Mouse (Mus musculus): ENCODE measurements at regions not wholly inside any gene's neighbourhood (a gene's known extent, or its start where the extent isn't known, plus 50 kb on each side); places are given as distances from the start of the nearest gene placed in this dataset.
"Not testable (repeated sequence)": the region's sequence is repeated elsewhere in the genome, so short reads cannot be mapped to it uniquely, and the experiment has no call there.

DNA sequence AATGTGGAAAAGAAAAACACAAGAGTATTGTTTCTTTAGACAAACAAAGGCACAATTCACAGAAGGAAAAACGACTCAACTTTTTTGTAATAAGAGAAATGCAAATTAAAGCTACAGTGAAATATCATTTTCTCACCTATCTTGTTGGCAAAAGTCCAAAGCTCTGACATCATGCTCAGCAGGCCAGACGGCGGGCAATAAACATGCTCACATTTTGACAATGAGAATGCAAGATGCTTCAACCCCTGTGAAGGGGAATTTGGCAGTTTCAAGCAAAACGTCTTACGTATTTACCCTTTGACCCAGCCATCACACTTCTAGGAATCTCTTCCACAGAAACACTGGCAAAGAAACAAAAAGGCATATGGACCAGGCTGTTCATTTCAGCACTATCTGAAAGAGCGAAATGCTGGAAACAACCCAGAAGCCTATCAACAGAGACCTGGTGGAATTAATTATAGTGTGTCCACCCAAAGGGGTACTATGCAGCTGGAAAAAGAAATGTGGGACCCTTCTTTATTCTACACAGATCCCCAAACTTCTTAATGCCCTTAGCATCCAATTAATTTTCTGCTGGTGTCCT lies 203.4 kb upstream of the 2610301B20Rik start:
- TF ChIP-seq CTCF (IDR thresholded peaks at IDR 0.05; ENCODE audit: low read depth) = no peak
- Histone ChIP-seq H3K9ac (ENCODE audit: low read depth, low read length) (no peak overlapping the region), H3K36me3 (ENCODE audit: insufficient read depth, low read length) (no peaks in the 10 kb centered on the region), H3K4me3 (replicated peaks; ENCODE audit: low read depth, low read length) (no peak overlapping the region), H3K27me3 (ENCODE audit: insufficient read depth, low read length) (no peaks in the 10 kb centered on the region), H3K4me2 (ENCODE audit: low read length) (no peak overlapping the region), H3K9me3 (replicated peaks; ENCODE audit: low read length) (no peaks in the 10 kb centered on the region), H3K4me1 (replicated peaks; ENCODE audit: insufficient read depth, low read length) (no peaks in the 10 kb centered on the region), H3K27ac (no peak overlapping the region)
- no peak for DNase-seq (ENCODE audit: low spot score)
- ATAC-seq (replicated peaks; ENCODE audit: low FRiP score, low read depth) = no peak
- 54% methylated on average over 6 of the region's 6 CpGs for WGBS

DNA sequence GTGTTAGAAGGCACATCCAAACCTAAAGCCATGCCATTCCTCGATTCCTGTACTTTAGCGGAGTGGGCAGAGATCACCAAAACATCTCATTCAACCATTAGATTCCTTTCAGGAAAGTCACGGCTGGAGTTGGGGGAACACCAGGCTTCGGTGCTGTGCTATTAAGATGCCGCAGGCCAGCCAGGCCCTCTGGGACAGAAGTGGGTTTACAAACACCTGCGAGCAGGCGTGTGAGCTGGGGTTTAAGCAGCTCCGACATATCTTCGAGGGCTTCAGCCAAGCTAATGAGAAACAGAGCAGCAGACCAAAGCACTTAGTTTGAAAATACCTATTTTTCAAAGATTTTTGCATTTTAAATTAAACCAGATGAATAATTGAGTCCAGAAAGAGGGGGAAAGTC lies 183.2 kb upstream of the 2610301B20Rik start:
- no peak overlapping the region for H3K9ac ChIP-seq (ENCODE audit: low read depth, low read length)

DNA sequence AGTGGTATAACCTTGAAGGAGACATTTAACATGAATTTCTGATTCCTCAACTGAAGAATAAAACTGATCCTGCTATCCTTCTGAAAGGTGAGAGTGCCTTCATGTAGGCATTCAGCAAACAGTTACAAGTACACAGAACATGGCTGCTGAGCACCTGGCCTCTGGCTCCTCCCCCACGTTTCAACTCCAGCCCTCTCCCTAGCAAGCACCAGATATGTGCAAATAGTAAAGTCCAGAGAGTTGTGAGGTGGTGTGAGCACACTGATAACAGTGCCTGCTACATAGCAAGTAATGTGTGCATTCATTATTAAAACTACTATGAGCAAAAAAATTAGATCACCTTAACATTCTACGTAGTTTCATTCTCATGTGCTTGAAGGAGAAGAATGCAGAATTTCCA lies 181.4 kb upstream of the 2610301B20Rik start:
- DNase-seq (ENCODE audit: low spot score) (no peak), ATAC-seq (replicated peaks; ENCODE audit: low FRiP score, low read depth) (no peak)
- no peak overlapping the region for H3K9ac ChIP-seq (ENCODE audit: low read depth, low read length)
- H3K4me3 ChIP-seq (replicated peaks; ENCODE audit: low read depth, low read length) = no peak overlapping the region
- TF ChIP-seq CTCF (IDR thresholded peaks at IDR 0.05; ENCODE audit: low read depth) = no peak
- H3K4me1 ChIP-seq (replicated peaks; ENCODE audit: insufficient read depth, low read length) = no peaks in the 10 kb centered on the region
- WGBS = 84% methylated on average over 2 of the region's 2 CpGs
- H3K36me3 ChIP-seq (ENCODE audit: insufficient read depth, low read length) = no peaks in the 10 kb centered on the region
- H3K27me3 ChIP-seq (ENCODE audit: insufficient read depth, low read length) = no peaks in the 10 kb centered on the region
- H3K9me3 ChIP-seq (replicated peaks; ENCODE audit: low read length) = no peaks in the 10 kb centered on the region
- H3K4me2 ChIP-seq (ENCODE audit: low read length) = no peak overlapping the region
- H3K27ac ChIP-seq = no peak overlapping the region

More for the DNA sequence above, 183.2 kb upstream of the 2610301B20Rik start:
- H3K27me3 ChIP-seq (ENCODE audit: insufficient read depth, low read length) = no peaks in the 10 kb centered on the region
- ATAC-seq (replicated peaks; ENCODE audit: low FRiP score, low read depth) (no peak), DNase-seq (ENCODE audit: low spot score) (no peak)
- H3K36me3 ChIP-seq (ENCODE audit: insufficient read depth, low read length) = no peaks in the 10 kb centered on the region
- no peak overlapping the region for H3K4me2 ChIP-seq (ENCODE audit: low read length)
- no peak for TF ChIP-seq CTCF (IDR thresholded peaks at IDR 0.05; ENCODE audit: low read depth)
- H3K9me3 ChIP-seq (replicated peaks; ENCODE audit: low read length) = no peaks in the 10 kb centered on the region
- no peak overlapping the region for H3K4me3 ChIP-seq (replicated peaks; ENCODE audit: low read depth, low read length)
- no peaks in the 10 kb centered on the region for H3K4me1 ChIP-seq (replicated peaks; ENCODE audit: insufficient read depth, low read length)
- no peak overlapping the region for H3K27ac ChIP-seq
- 79% methylated on average over 9 of the region's 9 CpGs for WGBS

DNA sequence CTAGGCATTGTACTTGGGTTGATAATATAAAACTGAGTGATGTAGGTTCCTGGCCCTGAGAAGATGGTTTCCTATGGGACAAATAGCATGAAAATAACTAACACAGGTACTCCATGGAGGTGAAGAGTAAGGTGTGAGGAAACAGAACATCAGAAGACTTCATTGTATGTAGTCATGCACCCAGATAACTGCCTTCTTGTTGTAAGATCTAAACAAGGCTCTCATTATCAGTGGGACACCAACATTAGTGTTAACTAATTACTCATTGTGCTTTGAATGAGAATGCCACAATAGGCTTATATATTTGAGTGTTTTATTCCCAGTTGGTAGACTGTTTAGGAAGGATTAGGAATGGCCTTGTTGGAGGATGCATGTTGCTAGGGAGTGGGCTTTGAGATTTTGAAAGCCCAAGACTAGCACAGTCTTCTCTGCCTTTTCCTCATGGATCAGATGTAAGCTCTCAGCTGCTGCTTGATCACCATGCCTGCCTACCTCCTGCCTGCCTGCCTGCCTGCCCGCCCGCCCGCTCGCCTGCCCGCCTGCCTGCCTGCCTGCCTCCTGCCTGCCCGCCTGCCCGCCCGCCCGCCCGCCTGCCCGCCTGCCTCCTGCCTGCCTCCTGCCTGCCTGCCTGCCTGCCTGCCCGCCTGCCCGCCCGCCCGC lies 180.7 kb upstream of the 2610301B20Rik start:
- Histone ChIP-seq H3K9me3 (replicated peaks; ENCODE audit: low read length) (no peaks in the 10 kb centered on the region), H3K4me1 (replicated peaks; ENCODE audit: insufficient read depth, low read length) (no peaks in the 10 kb centered on the region), H3K4me2 (ENCODE audit: low read length) (no peak overlapping the region), H3K4me3 (replicated peaks; ENCODE audit: low read depth, low read length) (no peak overlapping the region), H3K27me3 (ENCODE audit: insufficient read depth, low read length) (no peaks in the 10 kb centered on the region), H3K9ac (ENCODE audit: low read depth, low read length) (no peak overlapping the region), H3K27ac (no peak overlapping the region), H3K36me3 (ENCODE audit: insufficient read depth, low read length) (no peaks in the 10 kb centered on the region)
- no peak for TF ChIP-seq CTCF (IDR thresholded peaks at IDR 0.05; ENCODE audit: low read depth)
- WGBS = 39% methylated on average over 9 of the region's 15 CpGs
- ATAC-seq (replicated peaks; ENCODE audit: low FRiP score, low read depth) (no peak), DNase-seq (ENCODE audit: low spot score) (no peak)

DNA sequence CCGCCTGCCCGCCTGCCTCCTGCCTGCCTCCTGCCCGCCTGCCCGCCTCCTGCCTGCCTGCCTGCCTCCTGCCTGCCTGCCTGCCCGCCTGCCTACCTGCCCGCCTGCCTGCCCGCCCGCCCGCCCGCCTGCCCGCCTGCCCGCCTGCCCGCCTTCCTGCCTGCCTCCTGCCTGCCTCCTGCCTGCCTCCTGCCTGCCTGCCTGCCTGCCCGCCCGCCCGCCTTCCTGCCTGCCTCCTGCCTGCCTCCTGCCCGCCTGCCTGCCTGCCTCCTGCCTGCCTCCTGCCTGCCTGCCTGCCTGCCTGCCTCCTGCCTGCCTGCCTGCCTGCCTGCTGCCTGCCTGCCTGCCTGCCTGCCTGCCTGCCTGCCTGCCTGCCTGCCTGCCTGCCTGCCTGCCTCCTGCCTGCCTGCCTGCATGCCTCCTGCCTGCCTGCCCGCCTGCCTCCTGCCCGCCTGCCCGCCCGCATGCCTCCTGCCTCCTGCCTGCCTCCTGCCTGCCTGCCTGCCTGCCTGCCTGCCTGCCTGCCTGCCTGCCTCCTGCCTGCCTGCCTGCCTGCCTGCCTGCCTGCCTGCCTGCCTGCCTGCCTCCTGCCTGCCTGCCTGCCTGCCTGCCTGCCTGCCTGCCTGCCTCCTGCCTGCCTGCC lies 180.1 kb upstream of the 2610301B20Rik start:
- not testable (repeated sequence) for H3K9me3 ChIP-seq (replicated peaks; ENCODE audit: low read length); ATAC-seq (replicated peaks; ENCODE audit: low FRiP score, low read depth); H3K36me3 ChIP-seq (ENCODE audit: insufficient read depth, low read length); H3K4me1 ChIP-seq (replicated peaks; ENCODE audit: insufficient read depth, low read length); H3K9ac ChIP-seq (ENCODE audit: low read depth, low read length); H3K27me3 ChIP-seq (ENCODE audit: insufficient read depth, low read length); H3K27ac ChIP-seq; DNase-seq (ENCODE audit: low spot score); H3K4me2 ChIP-seq (ENCODE audit: low read length); H3K4me3 ChIP-seq (replicated peaks; ENCODE audit: low read depth, low read length)
- 56% methylated on average over 7 of the region's 21 CpGs for WGBS

DNA sequence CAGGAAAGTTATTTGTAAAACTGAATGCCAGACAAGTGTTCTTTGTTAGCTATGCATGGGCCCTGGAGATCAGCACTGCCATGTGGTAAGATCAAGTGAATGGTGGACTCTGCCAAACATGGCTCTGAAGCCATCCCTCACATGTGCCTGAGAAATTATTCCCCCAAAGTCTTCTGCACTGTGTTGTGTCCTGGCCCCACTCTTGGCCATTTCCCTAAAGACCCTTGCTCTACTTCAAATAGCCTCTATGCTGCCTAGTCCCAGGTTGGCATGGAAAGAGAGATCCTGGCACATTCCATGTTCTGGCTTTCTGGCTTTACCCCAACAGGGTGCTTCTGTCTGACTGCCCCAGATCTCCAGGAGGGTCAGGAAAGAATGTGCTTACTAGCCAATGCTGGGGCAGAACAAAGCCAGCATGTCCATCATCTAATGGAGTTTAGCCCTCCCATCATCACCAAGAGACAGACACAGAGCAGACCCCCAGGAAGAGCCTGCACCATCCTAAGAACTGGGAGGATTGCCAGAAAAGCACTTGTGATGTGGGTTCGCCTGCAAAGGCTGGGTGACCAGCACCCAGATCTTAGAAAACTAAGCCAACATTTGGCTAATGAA lies 177.0 kb upstream of the 2610301B20Rik start:
- Histone ChIP-seq H3K36me3 (ENCODE audit: insufficient read depth, low read length) (no peaks in the 10 kb centered on the region), H3K9ac (ENCODE audit: low read depth, low read length) (no peak overlapping the region), H3K27ac (no peak overlapping the region), H3K4me2 (ENCODE audit: low read length) (no peak overlapping the region), H3K4me3 (replicated peaks; ENCODE audit: low read depth, low read length) (no peak overlapping the region), H3K27me3 (ENCODE audit: insufficient read depth, low read length) (no peaks in the 10 kb centered on the region), H3K4me1 (replicated peaks; ENCODE audit: insufficient read depth, low read length) (no peaks in the 10 kb centered on the region), H3K9me3 (replicated peaks; ENCODE audit: low read length) (no peaks in the 10 kb centered on the region)
- 81% methylated on average over 1 of the region's 1 CpGs for WGBS
- DNase-seq (ENCODE audit: low spot score) = no peak
- no peak for ATAC-seq (replicated peaks; ENCODE audit: low FRiP score, low read depth)
- TF ChIP-seq CTCF (IDR thresholded peaks at IDR 0.05; ENCODE audit: low read depth) = no peak
